Mouse (Mus musculus) urinary bladder, postnatal 36 days (tissue): ENCODE measurements around the gene Hist1h3f.
"Not testable (repeated sequence)": the region's sequence is repeated elsewhere in the genome, so short reads cannot be mapped to it uniquely, and the experiment has no call there.

ENCODE experiments used
- DNase-seq, 2 experiments: peaks; one replicate each; pipeline ENCODE4 v3.0.0; 2022; ENCODE audit warnings: low spot score in 2 of 2, mixed read lengths in 1 of 2

Hist1h3f gene

GRCm38 (mm10) chr13:23537006-23537710 lies 6.7 kb upstream of the Hist1h3f start:
- DNase-seq, result no peak

DNA sequence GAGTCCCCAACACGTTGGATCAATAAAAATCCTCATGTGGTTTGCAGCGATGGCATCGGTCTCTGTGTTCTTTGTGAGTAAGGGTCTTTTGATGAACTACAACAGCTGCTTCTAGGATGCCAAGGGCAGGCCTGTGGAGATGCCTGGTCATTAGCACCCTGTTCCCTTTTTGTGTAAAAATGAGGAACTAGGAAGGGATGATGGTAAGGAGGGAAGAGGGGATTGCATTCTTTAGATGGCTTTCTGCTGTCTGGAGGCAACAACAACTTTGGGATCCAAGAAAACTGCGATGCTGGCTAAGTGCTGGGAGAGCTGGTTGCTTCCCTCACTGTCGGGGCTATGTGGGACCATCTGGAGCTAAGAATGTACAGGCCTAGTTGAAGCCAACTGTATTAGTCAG lies 5.6 kb upstream of the Hist1h3f start:
- DNase-seq, result no peak

DNA sequence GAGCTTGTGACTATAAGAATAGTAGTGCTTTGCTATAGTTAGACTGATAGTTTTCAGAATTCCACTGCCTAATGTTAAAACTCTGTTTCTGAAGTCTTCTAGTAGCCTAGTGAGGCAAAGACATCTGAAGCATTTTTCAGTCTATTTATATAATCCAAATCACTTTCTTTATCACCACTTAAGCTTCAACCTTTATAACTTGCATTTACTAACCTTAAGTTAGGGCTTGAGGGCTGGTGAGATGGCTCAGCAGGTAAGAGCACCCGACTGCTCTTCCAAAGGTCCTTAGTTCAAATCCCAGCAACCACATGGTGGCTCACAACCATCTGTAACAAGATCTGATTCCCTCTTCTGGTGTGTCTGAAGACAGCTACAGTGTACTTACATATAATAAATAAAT lies 4.0 kb upstream of the Hist1h3f start:
- not testable (repeated sequence) for DNase-seq

DNA sequence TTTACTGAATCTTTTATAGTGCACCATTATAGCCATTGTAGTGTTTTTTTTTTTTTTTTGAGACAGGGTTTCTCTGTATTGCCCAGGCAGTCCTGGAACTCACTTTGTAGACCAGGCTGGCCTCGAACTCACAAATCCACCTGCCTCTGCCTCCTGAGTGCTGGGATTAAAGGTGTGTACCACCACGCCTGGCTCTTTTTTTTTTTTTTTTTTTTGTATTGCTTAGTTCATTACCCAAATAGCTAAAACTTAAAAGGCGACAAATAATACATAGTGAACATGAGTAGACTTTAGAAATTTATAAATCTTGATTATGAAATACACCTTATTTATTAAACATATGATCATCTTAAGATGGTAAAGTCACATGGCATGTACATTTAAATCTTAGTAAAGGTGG lies 2.4 kb upstream of the Hist1h3f start:
- DNase-seq, result no peak

DNA sequence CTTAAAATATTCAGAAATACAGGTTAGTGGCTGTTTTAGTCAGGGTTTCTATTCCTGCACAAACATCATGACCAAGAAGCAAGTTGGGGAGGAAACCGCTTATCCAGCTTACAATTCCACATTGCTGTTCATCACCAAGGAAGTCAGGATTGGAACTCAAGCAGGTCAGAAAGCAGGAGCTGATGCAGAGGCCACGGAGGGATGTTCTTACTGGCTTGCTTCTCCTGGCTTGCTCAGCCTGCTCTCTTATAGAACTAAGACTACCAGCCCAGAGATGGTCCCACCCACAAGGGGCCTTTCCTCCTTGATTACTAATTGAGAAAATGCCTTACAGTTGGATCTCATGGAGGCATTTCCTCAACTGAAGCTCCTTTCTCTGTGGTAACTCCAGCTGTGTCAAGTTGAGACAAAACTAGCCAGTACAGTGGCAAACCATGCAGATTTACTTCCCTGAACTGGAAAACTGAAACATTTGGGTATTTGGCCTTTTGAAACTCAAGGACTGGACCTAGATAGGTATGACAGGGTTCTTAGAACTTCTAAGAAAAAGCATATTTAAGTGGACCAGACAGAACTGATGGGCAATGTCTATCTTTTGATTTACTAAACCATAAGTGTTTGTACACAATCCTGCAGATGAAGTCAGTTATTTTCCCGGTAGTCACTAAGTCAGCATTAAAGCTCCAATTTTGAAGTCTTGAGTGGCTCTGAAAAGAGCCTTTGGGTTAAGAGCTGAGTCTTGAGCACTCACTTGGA lies 1.4 kb upstream of the Hist1h3f start:
- not testable (repeated sequence) for DNase-seq

DNA sequence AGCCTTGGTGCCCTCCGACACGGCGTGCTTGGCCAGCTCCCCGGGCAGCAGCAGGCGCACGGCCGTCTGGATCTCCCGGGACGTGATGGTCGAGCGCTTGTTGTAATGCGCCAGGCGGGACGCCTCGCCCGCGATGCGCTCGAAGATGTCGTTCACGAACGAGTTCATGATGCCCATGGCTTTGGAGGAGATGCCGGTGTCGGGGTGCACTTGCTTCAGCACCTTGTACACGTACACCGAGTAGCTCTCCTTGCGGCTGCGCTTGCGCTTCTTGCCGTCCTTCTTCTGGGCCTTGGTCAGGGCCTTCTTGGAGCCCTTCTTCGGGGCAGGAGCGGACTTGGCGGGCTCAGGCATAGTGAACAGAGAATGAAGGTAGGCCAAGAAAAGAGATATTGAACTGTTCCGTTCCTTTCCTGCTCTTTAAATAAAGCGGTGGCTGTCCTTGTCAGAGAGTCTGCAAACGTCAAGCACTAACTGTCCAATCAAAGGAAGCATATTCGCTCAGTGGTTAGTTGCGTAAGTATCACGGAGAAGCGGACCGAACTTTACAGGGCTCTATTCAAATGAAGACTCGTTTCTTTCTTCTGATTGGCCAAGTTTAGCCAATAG lies 749 bp upstream of the Hist1h3f start, which contains the start of gene Hist1h2bh:
Gene Hist1h2bh (minus strand): TSS at position 394 of the 609 bp plus-strand sequence.
- DNase-seq, result peak; percentile 45 to 57

- DNase-seq, result not testable (repeated sequence)
Observed at GRCm38 (mm10) chr13:23544787-23545120, 902 bp downstream of the Hist1h3f start.

GRCm38 (mm10) chr13:23546694-23547093 lies 2.8 kb downstream of the Hist1h3f start:
- DNase-seq, result no peak

- no peak for DNase-seq
Observed at GRCm38 (mm10) chr13:23550761-23551145, 6.9 kb downstream of the Hist1h3f start.

DNA sequence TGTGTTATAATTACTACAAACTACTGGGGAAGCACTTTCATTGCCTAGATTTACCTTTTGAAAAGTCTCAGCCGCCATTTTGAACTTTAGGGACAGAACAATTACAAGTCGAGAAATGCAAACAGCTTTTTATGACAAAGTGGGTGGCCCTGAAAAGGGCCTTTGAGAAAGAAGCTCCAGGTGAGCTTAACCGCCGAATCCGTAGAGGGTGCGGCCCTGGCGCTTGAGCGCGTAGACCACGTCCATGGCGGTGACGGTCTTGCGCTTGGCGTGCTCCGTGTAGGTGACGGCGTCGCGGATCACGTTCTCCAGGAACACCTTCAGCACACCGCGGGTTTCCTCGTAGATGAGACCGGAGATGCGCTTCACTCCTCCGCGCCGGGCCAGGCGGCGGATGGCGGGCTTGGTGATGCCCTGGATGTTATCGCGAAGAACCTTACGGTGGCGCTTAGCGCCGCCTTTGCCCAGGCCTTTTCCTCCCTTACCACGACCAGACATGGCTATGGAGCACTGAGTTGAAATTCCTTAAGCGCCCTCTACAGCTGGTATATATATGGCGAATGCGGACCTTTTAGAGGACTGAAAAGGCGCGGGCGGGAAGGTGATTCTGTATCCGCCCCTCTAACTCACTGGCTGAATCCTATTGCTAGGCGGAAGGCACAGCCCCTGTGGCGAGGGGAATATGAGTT lies 7.4 kb downstream of the Hist1h3f start, which contains the start of gene Hist1h4f:
Gene Hist1h4f (minus strand): TSS at position 503 of the 689 bp plus-strand sequence.
- DNase-seq, result peak; percentile 84

GRCm38 (mm10) chr13:23551931-23552914 lies 8.4 kb downstream of the Hist1h3f start:
- DNase-seq, result no peak

GRCm38 (mm10) chr13:23552962-23553361 lies 9.1 kb downstream of the Hist1h3f start, which contains the start of gene Hist1h1d:
Gene Hist1h1d, plus strand, starts transcription at chr13:23553262.
- DNase-seq, result no peak

DNA sequence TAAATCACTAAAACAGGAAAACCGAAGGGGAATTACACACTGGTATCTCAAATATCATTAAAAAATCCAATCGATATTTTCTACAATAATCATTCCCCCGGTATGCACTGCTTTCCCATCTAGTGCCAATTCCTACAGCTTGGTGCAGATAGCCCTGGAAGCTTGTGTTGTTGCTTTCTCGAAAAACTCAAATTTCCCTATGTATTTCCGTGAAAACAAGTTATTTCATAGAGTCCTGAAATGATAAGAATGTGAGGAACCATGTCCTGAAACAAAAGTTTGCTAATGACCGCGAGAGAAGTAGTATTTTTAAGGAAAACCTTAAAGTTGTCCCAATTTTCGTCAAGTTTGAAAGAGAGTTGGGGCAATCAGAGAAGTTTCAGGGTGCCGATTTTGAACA lies 10.5 kb downstream of the Hist1h3f start:
- DNase-seq, result no peak

- peak; percentile 69 to 79 for DNase-seq
Observed at GRCm38 (mm10) chr13:23554925-23555838, 11.3 kb downstream of the Hist1h3f start.

GRCm38 (mm10) chr13:23555839-23556416 lies 12.1 kb downstream of the Hist1h3f start:
- peak; percentile 49 to 56 for DNase-seq

DNA sequence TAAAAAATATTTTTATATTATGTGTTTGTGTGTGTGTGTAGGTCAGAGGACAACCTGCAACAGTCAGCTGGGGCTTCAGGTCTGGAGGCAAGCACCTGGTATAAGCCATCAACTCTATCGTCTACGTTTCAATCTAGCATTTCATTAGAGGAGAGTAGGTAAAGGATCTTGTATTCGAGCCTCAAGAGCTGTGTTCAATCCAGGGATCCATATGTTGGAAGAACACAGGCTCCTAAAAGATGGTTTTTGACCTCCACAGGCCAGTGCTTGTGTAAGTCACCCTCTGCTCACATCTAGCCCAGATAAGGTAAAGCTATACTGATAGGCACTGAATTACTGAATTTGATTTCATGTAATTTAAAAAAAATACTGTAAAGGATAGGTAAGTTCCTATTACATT lies 13.1 kb downstream of the Hist1h3f start:
- DNase-seq, result no peak

DNA sequence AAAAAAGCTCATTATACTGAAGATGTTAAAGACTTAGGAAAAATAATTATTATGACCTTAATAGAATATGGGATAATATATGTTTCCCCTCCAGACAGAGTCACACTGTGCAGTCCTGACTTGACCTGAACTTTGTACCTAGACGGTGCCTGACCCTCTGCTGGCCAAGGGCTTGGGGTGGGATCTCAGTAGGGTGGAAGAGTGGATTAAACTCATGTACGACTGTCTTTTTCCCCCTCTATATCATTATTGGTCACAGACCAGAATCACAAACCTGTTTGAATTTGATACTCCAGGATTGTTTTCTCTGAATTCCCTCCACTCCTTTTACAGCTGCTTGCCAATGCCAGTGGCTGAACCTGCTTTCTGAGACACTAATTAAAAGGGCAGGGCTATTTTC lies 16.8 kb downstream of the Hist1h3f start:
- DNase-seq, result not testable (repeated sequence)

DNA sequence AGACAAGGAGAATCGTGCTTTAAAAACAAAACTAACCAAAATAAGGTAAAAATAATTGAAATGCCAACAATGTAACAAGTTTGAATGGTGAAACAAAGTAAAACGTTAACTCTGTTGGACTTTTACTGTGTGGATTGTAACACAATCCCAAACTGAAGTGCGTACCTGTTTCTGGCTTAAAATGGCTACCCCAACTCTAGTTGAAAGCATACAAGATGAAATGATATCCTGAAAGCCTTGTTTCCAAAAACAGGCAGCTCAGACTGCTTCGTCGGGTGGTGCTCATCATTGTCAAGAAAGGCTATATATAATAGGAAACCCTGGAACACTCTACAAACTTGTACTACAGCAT lies 17.7 kb downstream of the Hist1h3f start:
- DNase-seq, result not testable (repeated sequence)

- DNase-seq, result peak; percentile 90 to 94
Observed at GRCm38 (mm10) chr13:23561883-23562659, 18.2 kb downstream of the Hist1h3f start, which contains the start of gene Hist1h3e. Gene Hist1h3e, minus strand, starts transcription at chr13:23562369.
